Mouse (Mus musculus): ENCODE measurements around the gene Map4k4. TPM values are rescaled to one million over a fixed set of nuclear protein-coding genes. Genes with fewer than 3 reads are reported as not detected.
A peak's percentile ranks its signal among the peaks of the same experiment; 100 is the strongest.

The Map4k4 gene
- polyA plus RNA-seq, 1 experiment from 2014 or later = 49.5 TPM

- Histone ChIP-seq H3K36me3 (ENCODE audit: control insufficient read depth, insufficient read depth) (no peaks in the 10 kb centered on the region), H3K9ac (replicated peaks; ENCODE audit: low read depth, low read length) (no peak overlapping the region), H3K9me3 (ENCODE audit: control insufficient read depth, low read length) (no peaks in the 10 kb centered on the region), H3K4me1 (replicated peaks; ENCODE audit: control insufficient read depth, insufficient read depth, low read length) (peaks cover 5% of the 10 kb centered on the region), H3K4me2 (ENCODE audit: low read length) (no peak overlapping the region), H3K27me3 (replicated peaks; ENCODE audit: control insufficient read depth, insufficient read depth, low read length) (no peaks in the 10 kb centered on the region), H3K4me3 (replicated peaks; ENCODE audit: low read length) (no peak overlapping the region), H3K27ac (ENCODE audit: low read length) (no peak overlapping the region)
- ATAC-seq = no peak
- WGBS = 55% methylated on average over 10 of the region's 10 CpGs
These were observed 31.7 kb upstream of the Map4k4 start for GRCm38 (mm10) chr1:39868825-39869571.

GRCm38 (mm10) chr1:39869721-39870201 lies 31.0 kb upstream of the Map4k4 start:
- Histone ChIP-seq H3K4me2 (ENCODE audit: low read length) (peak overlapping the region; percentile 18; the same call in 1 of the 2 replicates), H3K4me1 (replicated peaks; ENCODE audit: control insufficient read depth, insufficient read depth, low read length) (peaks cover 5% of the 10 kb centered on the region), H3K27ac (ENCODE audit: low read length) (no peak overlapping the region), H3K9ac (replicated peaks; ENCODE audit: low read depth, low read length) (no peak overlapping the region), H3K36me3 (ENCODE audit: control insufficient read depth, insufficient read depth) (no peaks in the 10 kb centered on the region), H3K9me3 (ENCODE audit: control insufficient read depth, low read length) (no peaks in the 10 kb centered on the region), H3K4me3 (replicated peaks; ENCODE audit: low read length) (no peak overlapping the region), H3K27me3 (replicated peaks; ENCODE audit: control insufficient read depth, insufficient read depth, low read length) (no peaks in the 10 kb centered on the region)
- WGBS = 39% methylated on average over 12 of the region's 12 CpGs
- ATAC-seq = peak; percentile 43; the same call in 1 of the 2 replicates

GRCm38 (mm10) chr1:39877981-39878380 lies 22.7 kb upstream of the Map4k4 start:
- Histone ChIP-seq H3K4me2 (ENCODE audit: low read length) (no peak overlapping the region), H3K4me3 (replicated peaks; ENCODE audit: low read length) (no peak overlapping the region), H3K27ac (ENCODE audit: low read length) (no peak overlapping the region), H3K9ac (replicated peaks; ENCODE audit: low read depth, low read length) (no peak overlapping the region), H3K4me1 (replicated peaks; ENCODE audit: control insufficient read depth, insufficient read depth, low read length) (no peaks in the 10 kb centered on the region), H3K9me3 (ENCODE audit: control insufficient read depth, low read length) (no peaks in the 10 kb centered on the region), H3K36me3 (ENCODE audit: control insufficient read depth, insufficient read depth) (no peaks in the 10 kb centered on the region), H3K27me3 (replicated peaks; ENCODE audit: control insufficient read depth, insufficient read depth, low read length) (no peaks in the 10 kb centered on the region)
- WGBS = 78% methylated on average over 3 of the region's 3 CpGs
- no peak for ATAC-seq

- no peak overlapping the region for H3K9ac ChIP-seq (replicated peaks; ENCODE audit: low read depth, low read length)
- ATAC-seq = no peak
- no peaks in the 10 kb centered on the region for H3K27me3 ChIP-seq (replicated peaks; ENCODE audit: control insufficient read depth, insufficient read depth, low read length)
- no peak overlapping the region for H3K4me2 ChIP-seq (ENCODE audit: low read length)
- H3K27ac ChIP-seq (ENCODE audit: low read length) = no peak overlapping the region
- 83% methylated on average over 4 of the region's 4 CpGs for WGBS
- H3K9me3 ChIP-seq (ENCODE audit: control insufficient read depth, low read length) = no peaks in the 10 kb centered on the region
- H3K4me3 ChIP-seq (replicated peaks; ENCODE audit: low read length) = no peak overlapping the region
- H3K36me3 ChIP-seq (ENCODE audit: control insufficient read depth, insufficient read depth) = no peaks in the 10 kb centered on the region
- H3K4me1 ChIP-seq (replicated peaks; ENCODE audit: control insufficient read depth, insufficient read depth, low read length) = peaks cover 2% of the 10 kb centered on the region; the same call in 1 of the 2 replicates
These were observed 18.2 kb upstream of the Map4k4 start for GRCm38 (mm10) chr1:39882505-39882904.

- H3K4me1 ChIP-seq (replicated peaks; ENCODE audit: control insufficient read depth, insufficient read depth, low read length) = peaks cover 2% of the 10 kb centered on the region; the same call in 1 of the 2 replicates
- H3K4me2 ChIP-seq (ENCODE audit: low read length) = no peak overlapping the region
- WGBS = 29% methylated on average over 16 of the region's 16 CpGs
- ATAC-seq = no peak
- H3K36me3 ChIP-seq (ENCODE audit: control insufficient read depth, insufficient read depth) = no peaks in the 10 kb centered on the region
- H3K9me3 ChIP-seq (ENCODE audit: control insufficient read depth, low read length) = no peaks in the 10 kb centered on the region
- H3K9ac ChIP-seq (replicated peaks; ENCODE audit: low read depth, low read length) = no peak overlapping the region
- H3K4me3 ChIP-seq (replicated peaks; ENCODE audit: low read length) = no peak overlapping the region
- H3K27me3 ChIP-seq (replicated peaks; ENCODE audit: control insufficient read depth, insufficient read depth, low read length) = no peaks in the 10 kb centered on the region
- no peak overlapping the region for H3K27ac ChIP-seq (ENCODE audit: low read length)
These were observed 15.8 kb upstream of the Map4k4 start for GRCm38 (mm10) chr1:39884803-39885515.

GRCm38 (mm10) chr1:39887997-39888396 lies 12.7 kb upstream of the Map4k4 start:
- Histone ChIP-seq H3K9me3 (ENCODE audit: control insufficient read depth, low read length) (no peaks in the 10 kb centered on the region), H3K27me3 (replicated peaks; ENCODE audit: control insufficient read depth, insufficient read depth, low read length) (no peaks in the 10 kb centered on the region), H3K4me3 (replicated peaks; ENCODE audit: low read length) (no peak overlapping the region), H3K4me1 (replicated peaks; ENCODE audit: control insufficient read depth, insufficient read depth, low read length) (peaks cover 2% of the 10 kb centered on the region; the same call in 1 of the 2 replicates), H3K27ac (ENCODE audit: low read length) (no peak overlapping the region), H3K36me3 (ENCODE audit: control insufficient read depth, insufficient read depth) (no peaks in the 10 kb centered on the region), H3K4me2 (ENCODE audit: low read length) (no peak overlapping the region), H3K9ac (replicated peaks; ENCODE audit: low read depth, low read length) (no peak overlapping the region)
- WGBS = 73% methylated on average over 1 of the region's 1 CpGs
- ATAC-seq = no peak

- no peak for ATAC-seq
- Histone ChIP-seq H3K27me3 (replicated peaks; ENCODE audit: control insufficient read depth, insufficient read depth, low read length) (no peaks in the 10 kb centered on the region), H3K9ac (replicated peaks; ENCODE audit: low read depth, low read length) (no peak overlapping the region), H3K9me3 (ENCODE audit: control insufficient read depth, low read length) (no peaks in the 10 kb centered on the region), H3K36me3 (ENCODE audit: control insufficient read depth, insufficient read depth) (no peaks in the 10 kb centered on the region), H3K4me1 (replicated peaks; ENCODE audit: control insufficient read depth, insufficient read depth, low read length) (peaks cover 1% of the 10 kb centered on the region; the same call in 1 of the 2 replicates), H3K4me2 (ENCODE audit: low read length) (no peak overlapping the region), H3K4me3 (replicated peaks; ENCODE audit: low read length) (no peak overlapping the region), H3K27ac (ENCODE audit: low read length) (no peak overlapping the region)
- 88% methylated on average over 8 of the region's 8 CpGs for WGBS
These were observed 11.3 kb upstream of the Map4k4 start for GRCm38 (mm10) chr1:39889429-39889828.

GRCm38 (mm10) chr1:39889973-39890372 lies 10.7 kb upstream of the Map4k4 start:
- no peak overlapping the region for H3K27ac ChIP-seq (ENCODE audit: low read length)
- H3K36me3 ChIP-seq (ENCODE audit: control insufficient read depth, insufficient read depth) = no peaks in the 10 kb centered on the region
- no peaks in the 10 kb centered on the region for H3K27me3 ChIP-seq (replicated peaks; ENCODE audit: control insufficient read depth, insufficient read depth, low read length)
- no peak overlapping the region for H3K4me3 ChIP-seq (replicated peaks; ENCODE audit: low read length)
- no peaks in the 10 kb centered on the region; the same call in 1 of the 2 replicates for H3K4me1 ChIP-seq (replicated peaks; ENCODE audit: control insufficient read depth, insufficient read depth, low read length)
- ATAC-seq = no peak
- WGBS = 91% methylated on average over 6 of the region's 6 CpGs
- H3K4me2 ChIP-seq (ENCODE audit: low read length) = no peak overlapping the region
- no peaks in the 10 kb centered on the region for H3K9me3 ChIP-seq (ENCODE audit: control insufficient read depth, low read length)
- no peak overlapping the region for H3K9ac ChIP-seq (replicated peaks; ENCODE audit: low read depth, low read length)

GRCm38 (mm10) chr1:39893153-39893880 lies 7.4 kb upstream of the Map4k4 start:
- H3K4me3 ChIP-seq (replicated peaks; ENCODE audit: low read length) = no peak overlapping the region
- ATAC-seq = no peak
- H3K27ac ChIP-seq (ENCODE audit: low read length) = no peak overlapping the region
- no peaks in the 10 kb centered on the region for H3K27me3 ChIP-seq (replicated peaks; ENCODE audit: control insufficient read depth, insufficient read depth, low read length)
- no peaks in the 10 kb centered on the region for H3K4me1 ChIP-seq (replicated peaks; ENCODE audit: control insufficient read depth, insufficient read depth, low read length)
- no peak overlapping the region for H3K9ac ChIP-seq (replicated peaks; ENCODE audit: low read depth, low read length)
- H3K4me2 ChIP-seq (ENCODE audit: low read length) = no peak overlapping the region
- no peaks in the 10 kb centered on the region for H3K36me3 ChIP-seq (ENCODE audit: control insufficient read depth, insufficient read depth)
- H3K9me3 ChIP-seq (ENCODE audit: control insufficient read depth, low read length) = no peaks in the 10 kb centered on the region
- WGBS = 91% methylated on average over 11 of the region's 11 CpGs
